Mouse (Mus musculus) heart, postnatal 4 days (tissue): ENCODE data around the gene Als2cr12. TPM values are rescaled to one million over a fixed set of nuclear protein-coding genes. Genes with fewer than 3 reads are reported as not detected.
A peak's percentile ranks its signal among the peaks of the same experiment; 100 is the strongest.
"Not testable (repeated sequence)": the region's sequence is repeated elsewhere in the genome, so short reads cannot be mapped to it uniquely, and the experiment has no call there.

ENCODE experiments used
- DNase-seq: peaks from one replicate; pipeline ENCODE4 v3.0.0; 2021
- total RNA-seq, 2 experiments: library from RNA; stranded (reverse); gene quantifications; 2 replicates each; pipeline ENCODE4 v1.2.3; 2021

The Als2cr12 gene
- total RNA-seq, 2 experiments from 2014 or later = not detected

- DNase-seq = no peak
Observed at GRCm38 (mm10) chr1:58717589-58718270, 21.9 kb upstream of the Als2cr12 start.

DNA sequence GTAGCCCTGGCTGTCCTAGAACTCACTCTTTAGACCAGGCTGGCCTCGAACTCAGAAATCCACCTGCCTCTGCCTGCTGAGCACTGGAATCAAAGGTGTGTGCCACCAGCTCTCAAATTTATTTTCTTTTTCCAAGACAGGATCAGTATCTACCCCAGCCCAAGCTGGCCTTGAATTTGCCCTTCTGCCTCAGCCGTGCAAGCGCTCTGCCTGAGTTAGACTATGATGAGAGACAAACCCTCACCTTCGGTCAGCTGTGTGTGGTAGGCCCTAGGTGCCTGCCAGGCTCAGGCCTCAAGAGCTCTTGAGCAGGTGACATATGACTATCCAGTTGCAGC, 21.1 kb upstream of the Als2cr12 start:
- DNase-seq = no peak

- DNase-seq = no peak
Observed at GRCm38 (mm10) chr1:58716162-58716882, 20.5 kb upstream of the Als2cr12 start.

GRCm38 (mm10) chr1:58715536-58715935, 19.7 kb upstream of the Als2cr12 start:
- DNase-seq = no peak

GRCm38 (mm10) chr1:58714361-58714760, 18.6 kb upstream of the Als2cr12 start:
- DNase-seq = no peak

- peak; percentile 82 for DNase-seq
Observed at GRCm38 (mm10) chr1:58713893-58714231, 18.1 kb upstream of the Als2cr12 start.

DNA sequence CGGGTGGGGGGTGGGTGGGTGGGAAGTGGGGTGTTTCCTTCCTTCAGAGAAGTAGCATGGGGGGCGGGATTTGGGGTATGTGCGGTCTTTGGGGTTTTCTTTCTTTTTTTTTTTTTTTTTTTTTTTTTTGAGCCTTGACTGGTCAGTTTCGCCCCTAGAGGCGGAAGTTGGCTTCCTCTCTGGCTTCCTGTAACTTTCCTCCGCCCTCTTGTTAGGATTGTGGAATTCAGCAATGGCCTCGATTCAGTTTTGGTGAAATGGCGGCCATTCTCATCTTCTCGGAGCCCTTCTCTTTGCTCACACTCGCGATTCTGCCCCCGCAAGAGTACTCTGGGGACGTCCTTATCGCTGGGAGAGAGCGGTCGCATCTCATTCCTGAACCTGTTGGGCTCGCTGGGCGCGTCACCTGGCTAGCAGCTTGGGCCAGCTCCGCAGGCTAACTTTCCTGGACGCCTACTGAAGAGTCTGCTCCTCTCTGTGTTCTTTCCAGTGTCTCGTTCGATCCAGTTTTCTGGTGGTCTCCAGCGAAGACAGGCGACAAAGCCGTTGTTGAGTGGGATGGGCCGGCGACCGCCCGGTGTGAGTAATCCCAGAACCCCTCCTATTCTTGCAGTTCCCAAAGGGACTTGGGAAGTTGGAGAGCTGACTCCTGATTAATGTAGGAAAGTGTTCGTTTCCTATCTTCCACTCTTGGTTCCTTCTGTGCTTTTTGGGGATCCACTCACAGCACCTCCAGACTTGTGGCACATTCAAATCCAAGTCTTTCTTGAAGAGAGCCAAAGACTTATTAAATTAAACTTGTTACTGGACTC, 17.5 kb upstream of the Als2cr12 start:
- peak; percentile 72 for DNase-seq

DNA sequence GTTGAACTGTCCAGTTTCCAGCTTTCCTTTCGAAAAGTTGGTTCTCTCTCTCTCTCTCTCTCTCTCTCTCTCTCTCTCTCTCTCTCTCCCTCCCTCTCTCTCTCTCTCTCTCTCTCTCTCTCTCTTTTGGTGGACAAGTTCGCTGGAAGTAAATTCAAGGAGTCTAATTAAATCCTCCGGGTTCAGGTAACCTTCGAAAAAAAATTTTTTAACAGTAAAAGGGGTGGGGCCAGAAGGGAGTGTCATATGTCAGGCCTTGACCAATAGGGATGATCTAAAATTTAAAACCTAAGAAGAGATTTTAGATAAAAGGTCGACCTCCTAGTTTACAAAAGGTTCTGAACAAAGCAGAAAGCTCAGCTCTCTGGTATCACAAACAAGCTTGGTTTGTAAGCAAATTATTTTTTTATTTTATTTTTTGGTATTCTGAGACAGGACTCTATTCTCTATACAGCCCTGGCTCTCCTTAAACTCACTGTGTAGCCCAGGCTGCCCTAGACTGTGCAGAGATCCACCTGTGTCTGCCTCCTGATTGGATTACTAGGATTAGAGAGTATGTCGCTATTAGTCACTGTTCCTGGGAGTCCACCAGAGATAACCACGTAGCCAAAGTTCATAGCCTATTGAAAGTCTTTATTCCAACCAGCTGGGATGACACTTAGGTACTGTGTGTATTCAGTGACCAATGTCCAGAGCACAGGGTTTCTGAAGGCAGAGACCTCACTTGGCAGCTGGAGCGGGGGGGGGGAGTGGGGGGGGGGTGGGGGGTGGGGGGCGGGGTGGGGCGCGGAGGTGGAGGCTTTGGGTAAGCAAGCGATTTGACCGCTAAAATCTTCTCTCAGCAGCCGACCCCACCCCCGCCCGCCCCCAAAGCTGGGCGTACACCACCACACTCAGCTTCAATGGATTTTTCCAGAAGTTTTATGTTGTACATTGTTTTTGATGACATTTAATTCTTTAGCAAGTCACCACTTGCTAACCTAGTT, 16.6 kb upstream of the Als2cr12 start:
- DNase-seq = peak; percentile 40

- DNase-seq = peak; percentile 81
Observed at GRCm38 (mm10) chr1:58711365-58712016, 15.7 kb upstream of the Als2cr12 start, which contains the start of gene Cflar. Cflar (plus strand) TSS chr1:58711508.

DNA sequence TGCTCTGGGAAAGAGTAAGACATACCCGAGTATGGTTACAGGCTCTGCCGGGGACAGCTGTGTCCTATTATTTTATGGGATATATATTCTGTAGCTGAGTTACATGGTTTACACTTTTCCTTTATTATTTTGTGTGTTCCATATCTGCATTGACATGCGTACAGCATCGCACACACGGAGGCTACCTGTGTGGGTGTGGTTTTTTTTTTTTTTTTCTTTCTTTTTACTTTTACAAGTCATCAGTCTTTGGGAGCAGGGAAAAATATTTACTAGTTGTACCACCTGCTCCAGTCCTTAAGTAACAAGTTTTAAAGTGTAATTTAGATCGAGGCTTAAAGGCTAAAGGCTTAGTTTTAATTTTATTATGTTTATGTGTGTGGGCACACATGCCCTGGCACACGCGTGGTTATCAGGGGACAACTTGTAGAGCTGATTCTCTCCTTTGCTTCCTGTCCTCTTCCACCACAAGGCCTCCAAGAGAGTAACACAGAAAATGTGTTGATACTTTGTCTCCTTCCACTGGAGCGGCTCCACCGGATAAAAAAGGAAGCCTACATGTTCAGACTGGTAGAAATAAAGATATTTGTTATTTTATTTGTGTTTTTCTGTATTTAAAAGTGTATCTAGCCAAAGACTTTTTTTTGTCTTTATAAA, 15.0 kb upstream of the Als2cr12 start:
- no peak for DNase-seq

GRCm38 (mm10) chr1:58710043-58710442, 14.3 kb upstream of the Als2cr12 start:
- DNase-seq = not testable (repeated sequence)

DNA sequence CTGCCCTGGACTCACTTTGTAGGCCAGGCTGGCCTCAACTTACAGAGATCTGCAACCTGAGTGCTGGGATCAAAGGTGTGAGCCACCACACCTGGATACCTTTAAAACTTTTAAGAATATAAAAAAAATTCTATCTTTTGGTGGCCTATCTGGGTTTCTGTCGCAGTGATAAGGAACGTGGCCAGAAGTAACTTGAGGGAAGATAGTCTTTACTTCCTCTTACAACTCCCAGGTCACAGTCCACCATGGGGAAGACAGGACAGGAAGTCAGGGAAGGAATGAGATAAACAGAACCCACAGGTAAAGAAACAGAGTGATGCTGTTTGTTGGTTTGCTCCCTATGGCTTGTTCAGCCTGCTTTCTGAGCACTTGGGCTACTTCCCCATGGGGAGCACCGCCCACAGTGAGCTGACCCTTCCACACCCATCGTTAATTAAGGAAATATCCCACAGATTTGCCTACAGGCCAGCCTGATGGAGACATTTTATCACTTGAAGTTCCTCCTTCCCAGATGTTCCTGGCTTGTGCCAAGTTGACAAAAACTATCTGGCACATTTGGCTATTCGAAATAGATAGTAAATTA, 4.9 kb upstream of the Als2cr12 start:
- not testable (repeated sequence) for DNase-seq

- DNase-seq = no peak
Observed at GRCm38 (mm10) chr1:58699988-58700387, 4.2 kb upstream of the Als2cr12 start.

GRCm38 (mm10) chr1:58698781-58699180, 3.0 kb upstream of the Als2cr12 start:
- no peak for DNase-seq

- DNase-seq = peak; percentile 29
Observed at GRCm38 (mm10) chr1:58697607-58698006, 1.8 kb upstream of the Als2cr12 start.

GRCm38 (mm10) chr1:58693696-58694095, 2.1 kb downstream of the Als2cr12 start:
- DNase-seq = no peak

DNA sequence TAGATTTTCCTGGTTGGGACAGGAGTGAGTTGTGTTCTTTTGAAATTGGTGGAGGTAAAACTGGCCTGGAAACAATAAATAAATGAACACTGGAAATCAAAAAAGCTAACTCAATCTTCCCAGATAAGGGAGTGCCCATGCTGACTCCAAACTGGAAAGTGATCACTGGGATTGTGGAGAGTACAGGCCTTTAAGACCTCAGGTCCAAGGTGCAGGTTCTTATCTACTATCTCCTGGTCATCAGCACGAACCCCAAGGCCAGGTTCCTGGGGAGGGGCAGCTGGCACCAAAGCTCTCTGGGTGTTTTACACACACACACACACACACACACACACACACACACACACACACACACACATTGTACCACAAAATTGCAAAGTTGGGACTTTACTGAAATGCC, 4.1 kb downstream of the Als2cr12 start:
- not testable (repeated sequence) for DNase-seq

GRCm38 (mm10) chr1:58690834-58691488, 4.8 kb downstream of the Als2cr12 start:
- DNase-seq = not testable (repeated sequence)

DNA sequence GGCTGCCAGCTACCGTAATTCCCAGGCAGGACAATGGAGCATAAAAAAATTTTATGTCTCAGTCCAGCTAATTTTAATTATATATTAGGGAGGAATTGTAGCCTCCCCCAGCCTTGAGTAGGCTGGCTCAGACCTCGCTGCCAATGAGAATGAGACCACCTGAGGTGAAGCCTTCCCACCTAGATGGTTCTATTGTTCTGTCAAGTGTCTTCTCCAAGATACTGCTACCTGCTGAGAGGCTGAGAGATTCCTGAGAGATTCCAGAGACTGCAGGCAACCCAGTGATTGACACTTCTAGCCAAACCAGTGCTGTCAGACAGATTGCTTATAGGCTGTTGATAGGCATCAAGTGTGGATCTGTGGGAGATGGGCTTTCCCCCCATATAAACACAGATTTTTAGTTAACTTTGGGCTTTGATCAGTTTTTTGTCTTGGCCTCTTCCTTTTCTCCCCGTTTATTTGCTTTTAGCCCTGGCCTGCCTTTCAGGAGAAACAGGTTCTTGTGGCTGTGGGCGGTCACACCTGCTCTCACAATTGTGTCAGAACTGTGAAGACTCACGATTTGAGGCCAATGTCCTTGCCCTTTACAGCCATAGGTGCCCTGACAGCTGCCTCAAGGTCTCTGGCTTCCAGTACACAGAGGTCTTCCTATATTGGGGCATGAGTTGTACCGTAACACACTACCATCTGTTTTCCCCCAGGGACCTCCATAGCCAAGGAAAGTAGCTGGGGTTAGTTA, 5.6 kb downstream of the Als2cr12 start:
- DNase-seq = no peak
